Mouse (Mus musculus): ENCODE data around the gene Crnkl1.

Crnkl1 gene

DNA sequence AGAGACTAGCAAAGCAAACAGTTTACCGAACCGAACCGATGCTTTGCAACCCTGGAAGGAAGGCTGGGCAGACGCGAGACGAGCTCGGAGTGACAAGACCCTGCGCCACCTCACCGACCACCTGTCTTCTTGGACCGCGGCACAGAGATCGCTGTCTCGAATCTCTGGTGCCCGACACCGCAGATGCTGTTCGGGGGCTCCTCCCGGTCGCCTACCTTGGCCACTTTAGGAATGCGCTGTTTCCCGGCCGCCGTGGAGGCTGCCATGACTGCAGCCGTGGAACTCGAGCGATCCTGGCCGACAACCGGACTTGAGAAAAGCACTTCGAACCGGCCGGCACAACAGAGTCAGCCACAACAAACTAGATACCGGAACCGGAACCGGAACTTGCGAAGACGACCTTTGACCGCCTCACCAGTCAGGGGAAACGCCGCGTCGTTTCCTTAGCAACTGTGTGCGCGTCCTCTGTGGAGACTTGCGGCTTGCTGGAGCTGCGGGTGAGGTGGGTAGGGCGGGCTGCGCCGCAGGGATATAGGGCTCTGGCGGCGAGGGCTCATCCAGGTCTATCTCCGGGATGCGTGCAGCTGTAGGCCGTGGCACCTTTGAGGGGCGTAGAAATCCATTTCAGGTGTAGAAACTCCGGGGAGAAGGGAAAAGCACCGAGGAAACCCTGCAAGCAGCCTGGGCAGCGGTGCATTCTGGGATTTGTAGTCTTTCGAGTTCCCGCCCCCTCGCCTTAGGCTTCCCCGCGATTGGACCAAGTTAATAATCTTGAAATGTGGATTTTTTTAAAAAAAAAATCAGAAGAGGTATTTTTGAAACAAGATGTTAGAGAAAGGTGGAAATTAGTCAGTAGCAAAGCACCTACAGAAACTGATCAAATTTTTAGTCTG is at the start of gene Crnkl1, which contains the start of gene Cfap61:
Gene Crnkl1 (minus strand): TSS at position 676 of the 893 bp plus-strand sequence.
Gene Cfap61 (plus strand): TSS at position 446 of the 893 bp plus-strand sequence.
- peak; percentile 93 for DNase-seq (ENCODE audit: low read depth, low spot score)

DNA sequence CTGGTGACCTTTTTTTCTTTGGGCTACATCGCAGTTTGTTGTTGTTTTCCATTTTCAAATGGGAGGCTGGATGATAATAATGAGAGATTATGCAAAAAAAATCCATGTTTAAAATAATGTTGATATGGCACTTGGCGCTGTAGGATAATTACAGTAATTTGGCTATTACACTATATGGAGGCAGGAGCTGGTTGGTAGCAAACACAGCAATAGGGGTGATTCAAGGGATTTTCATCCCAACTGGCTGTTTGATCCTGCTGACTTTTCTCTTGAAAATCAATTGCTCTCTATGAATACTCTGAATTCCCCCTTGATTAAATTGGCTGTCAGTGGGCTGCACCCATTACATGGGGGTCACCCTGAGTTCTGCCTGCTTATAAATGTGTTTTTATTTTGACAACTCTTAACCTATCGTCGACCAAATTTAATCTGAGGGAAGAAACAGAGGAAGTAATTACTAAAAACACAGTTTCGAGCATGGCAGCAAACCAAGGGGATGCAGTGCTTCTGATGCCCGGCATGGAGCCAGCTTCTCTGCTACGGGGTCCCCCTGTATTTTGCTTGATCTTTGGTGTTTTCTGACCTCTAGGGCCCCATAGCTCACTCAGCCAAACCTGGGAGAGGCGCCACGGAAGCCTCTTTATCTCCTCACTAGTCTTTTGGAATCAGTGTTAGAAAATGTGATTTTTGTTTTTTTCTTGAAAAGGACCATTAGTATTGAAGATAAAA is 47.7 kb upstream of the Crnkl1 start:
- no peak for DNase-seq (ENCODE audit: low read depth, low spot score)

DNA sequence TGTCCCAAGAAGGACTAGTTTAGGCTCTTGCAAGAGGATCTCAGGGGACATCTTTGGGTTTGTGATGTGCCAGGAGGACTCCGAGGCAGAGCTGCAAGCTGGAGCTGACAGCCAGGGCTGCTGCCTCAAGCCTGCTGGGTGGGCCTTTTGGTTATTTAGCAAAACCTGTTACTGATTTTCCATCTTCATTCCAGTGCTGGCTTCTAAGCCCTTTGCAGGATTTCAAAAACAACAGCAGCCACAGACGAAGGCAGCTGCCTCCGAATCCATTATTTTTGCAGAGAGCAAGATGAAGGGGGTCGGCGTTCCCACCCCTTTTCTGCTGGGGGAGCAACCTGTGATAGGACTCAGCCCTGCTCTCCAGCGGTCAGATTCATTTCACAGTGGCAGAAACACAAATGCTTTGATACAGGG is 46.9 kb upstream of the Crnkl1 start:
- no peak for DNase-seq (ENCODE audit: low read depth, low spot score)

DNA sequence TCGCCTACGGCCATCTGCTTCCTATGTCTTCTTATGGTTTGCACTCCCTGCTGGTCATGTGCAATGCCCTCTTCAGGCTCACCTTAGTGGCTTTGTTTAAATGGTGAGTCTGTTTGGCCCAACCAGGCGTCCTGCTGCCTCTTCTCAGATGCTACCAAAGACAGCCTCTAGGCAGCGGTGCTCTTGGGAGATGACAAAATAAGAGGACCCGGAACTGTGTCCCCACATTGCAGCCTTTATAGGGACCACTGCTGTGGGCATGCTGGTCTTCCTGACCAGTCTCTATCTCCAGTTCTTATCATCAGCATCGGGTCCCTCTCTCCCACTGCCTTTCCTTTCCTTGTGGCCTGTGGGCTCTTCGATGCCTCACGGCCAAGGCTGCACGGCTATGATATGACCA is 46.1 kb upstream of the Crnkl1 start:
- DNase-seq (ENCODE audit: low read depth, low spot score) = no peak

- DNase-seq (ENCODE audit: low read depth, low spot score) = no peak
These were observed 44.8 kb upstream of the Crnkl1 start for GRCm38 (mm10) chr2:145979616-145980015.

GRCm38 (mm10) chr2:145972571-145972970 is 37.8 kb upstream of the Crnkl1 start:
- no peak for DNase-seq (ENCODE audit: low read depth, low spot score)

GRCm38 (mm10) chr2:145971237-145972010 is 36.6 kb upstream of the Crnkl1 start:
- no peak for DNase-seq (ENCODE audit: low read depth, low spot score)

DNA sequence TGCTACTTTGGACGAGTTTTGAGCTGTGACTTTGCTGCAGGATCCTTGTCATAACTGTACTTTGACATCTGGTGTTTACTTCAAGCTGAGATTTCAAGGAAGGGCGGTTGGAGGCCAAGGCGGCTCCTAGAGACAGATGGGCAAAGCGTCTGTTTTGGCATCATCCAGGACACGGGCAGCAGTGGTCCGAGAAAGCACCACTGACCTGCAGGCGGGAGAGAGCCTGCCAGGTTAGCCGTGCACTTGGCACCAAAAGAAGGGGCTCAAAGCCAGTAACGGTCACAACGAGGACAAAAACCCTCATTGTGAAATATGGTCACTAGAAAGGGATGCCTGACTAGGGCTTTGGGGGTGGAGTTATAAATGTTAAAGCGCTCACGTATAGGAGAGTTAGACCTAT is 35.9 kb upstream of the Crnkl1 start:
- no peak for DNase-seq (ENCODE audit: low read depth, low spot score)

DNA sequence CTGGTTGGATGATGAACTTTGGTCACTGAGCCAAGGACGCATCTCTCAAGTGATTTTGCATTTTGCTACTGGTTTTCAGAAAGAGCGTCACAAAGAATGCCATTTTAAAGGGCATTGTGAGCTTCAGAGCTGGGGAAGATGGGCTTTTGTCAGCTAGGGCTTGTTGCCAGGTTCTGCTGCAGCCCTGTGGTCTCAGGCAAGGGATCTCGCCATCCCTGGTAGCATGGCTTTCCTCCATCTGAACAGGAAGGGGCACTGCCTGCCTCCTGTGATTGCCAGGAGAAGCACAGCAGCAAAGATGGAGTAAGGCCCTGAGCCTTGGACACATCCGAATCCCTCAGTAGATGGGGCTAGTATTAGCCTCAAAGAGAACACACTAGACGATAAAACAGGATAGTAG is 27.0 kb upstream of the Crnkl1 start:
- DNase-seq (ENCODE audit: low read depth, low spot score) = no peak

- no peak for DNase-seq (ENCODE audit: low read depth, low spot score)
These were observed 23.7 kb upstream of the Crnkl1 start for GRCm38 (mm10) chr2:145958551-145958950.

- DNase-seq (ENCODE audit: low read depth, low spot score) = no peak
These were observed 23.3 kb upstream of the Crnkl1 start for GRCm38 (mm10) chr2:145958097-145958496.

- peak; percentile 43 for DNase-seq (ENCODE audit: low read depth, low spot score)
These were observed 22.6 kb upstream of the Crnkl1 start for GRCm38 (mm10) chr2:145957450-145957849.

DNA sequence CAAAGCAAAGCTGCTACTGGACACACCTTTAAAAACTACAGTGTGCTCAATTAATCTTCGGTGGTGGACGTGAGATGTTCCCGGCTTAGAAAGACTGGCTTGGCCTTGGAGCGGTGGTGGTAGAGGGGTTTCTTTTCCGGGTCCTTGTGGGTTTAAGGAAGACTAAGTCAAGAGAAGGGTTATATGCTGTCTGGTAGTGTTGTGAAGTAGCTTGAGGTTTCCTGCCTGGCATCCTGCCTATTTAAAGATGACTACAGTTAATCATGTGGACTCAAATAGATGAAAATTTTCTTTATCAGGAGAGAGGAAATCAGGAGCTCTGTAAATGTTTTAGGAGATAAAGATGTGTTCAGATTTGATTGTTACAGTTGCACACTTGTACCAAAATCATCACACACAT is 21.5 kb upstream of the Crnkl1 start:
- DNase-seq (ENCODE audit: low read depth, low spot score) = no peak

DNA sequence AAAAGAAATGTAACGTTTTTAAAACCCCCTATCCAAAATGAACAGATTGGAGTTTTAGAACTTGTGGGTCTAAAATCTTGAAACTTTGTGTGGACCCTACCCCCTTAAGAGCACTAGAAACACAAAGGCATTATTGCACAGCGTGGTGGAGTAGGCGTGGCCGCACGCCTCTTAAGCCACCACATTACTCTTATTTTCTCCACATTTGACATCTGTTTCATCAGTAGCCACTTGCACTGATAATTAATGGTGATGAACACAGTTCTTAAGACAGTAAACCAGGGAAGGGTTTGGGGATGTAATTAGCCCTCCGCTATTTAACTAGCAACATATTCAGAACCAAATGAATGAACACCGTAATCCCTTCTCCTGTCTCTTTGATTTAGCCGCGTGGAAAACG is 21.0 kb upstream of the Crnkl1 start:
- no peak for DNase-seq (ENCODE audit: low read depth, low spot score)

GRCm38 (mm10) chr2:145952726-145953125 is 17.9 kb upstream of the Crnkl1 start:
- no peak for DNase-seq (ENCODE audit: low read depth, low spot score)

- no peak for DNase-seq (ENCODE audit: low read depth, low spot score)
These were observed 15.4 kb upstream of the Crnkl1 start for GRCm38 (mm10) chr2:145950239-145950638.

GRCm38 (mm10) chr2:145949475-145950068 is 14.8 kb upstream of the Crnkl1 start:
- DNase-seq (ENCODE audit: low read depth, low spot score) = no peak

GRCm38 (mm10) chr2:145948402-145948954 is 13.7 kb upstream of the Crnkl1 start:
- no peak for DNase-seq (ENCODE audit: low read depth, low spot score)

GRCm38 (mm10) chr2:145944286-145944685 is 9.5 kb upstream of the Crnkl1 start:
- DNase-seq (ENCODE audit: low read depth, low spot score) = no peak

DNA sequence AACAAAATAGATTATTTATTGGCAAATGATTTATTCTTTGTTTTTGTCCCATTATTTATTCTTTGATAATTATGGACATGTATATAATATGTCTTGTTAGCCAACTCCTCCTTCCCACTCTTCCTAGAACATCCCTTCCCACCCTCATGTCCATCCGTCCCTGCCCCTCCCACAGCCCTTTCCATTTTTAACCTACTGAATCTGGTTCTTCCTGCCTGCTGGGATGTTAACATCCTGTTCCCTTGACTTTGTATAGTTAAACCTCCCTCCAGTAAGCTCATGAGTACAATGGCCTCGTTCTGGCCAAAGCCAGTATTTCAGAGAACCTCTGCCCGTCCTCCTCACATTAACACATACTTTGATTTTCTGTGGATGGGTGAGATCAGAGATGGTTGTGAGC is 6.6 kb upstream of the Crnkl1 start:
- DNase-seq (ENCODE audit: low read depth, low spot score) = no peak

DNA sequence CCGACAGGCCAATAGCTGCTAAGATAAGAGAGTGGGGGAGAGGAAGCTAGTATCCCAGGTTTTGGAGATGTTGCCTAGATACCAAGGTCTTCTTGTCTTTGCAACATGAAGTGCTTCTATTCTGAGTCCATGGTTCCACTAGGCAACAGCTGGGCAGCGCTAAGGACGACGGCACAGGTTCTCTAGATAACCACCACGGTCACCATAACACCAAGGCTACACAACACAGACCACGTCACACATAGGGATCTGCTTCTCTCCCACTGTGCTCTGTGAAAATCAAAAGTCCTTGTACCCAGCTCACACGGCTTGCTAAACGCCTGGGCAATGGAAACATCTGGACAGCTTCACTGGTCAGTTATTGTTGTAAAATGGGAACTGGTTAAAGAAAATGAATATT is 2.2 kb upstream of the Crnkl1 start:
- no peak for DNase-seq (ENCODE audit: low read depth, low spot score)
